Mouse (Mus musculus): ENCODE measurements around the gene Adamts12. TPM values are rescaled to one million over a fixed set of nuclear protein-coding genes. Genes with fewer than 3 reads are reported as not detected.

Gene Adamts12
- polyA plus RNA-seq, 1 experiment from 2014 or later: 6.6 TPM

DNA sequence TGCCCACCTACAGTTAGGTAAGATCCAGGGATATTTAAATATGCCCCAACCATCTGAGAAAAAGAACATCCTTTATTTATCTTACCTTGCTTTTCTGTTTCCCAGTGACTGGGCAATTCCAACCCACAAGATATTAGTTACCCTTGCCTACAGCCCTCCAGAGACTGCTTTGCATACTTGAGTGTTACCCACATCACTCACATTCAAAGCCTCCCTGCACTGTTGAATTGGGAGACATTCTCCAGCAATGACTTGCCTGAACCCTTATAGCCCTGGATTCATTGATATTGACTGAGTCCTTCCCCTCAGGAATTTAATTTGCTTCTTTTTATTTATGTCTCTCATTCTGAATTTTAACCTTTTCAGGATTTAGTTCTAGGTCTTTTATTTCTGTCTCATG is 53.8 kb downstream of the Adamts12 start:
- Histone ChIP-seq H3K27ac (no peak overlapping the region), H3K4me3 (no peak overlapping the region), H3K9me3 (no peaks in the 10 kb centered on the region), H3K9ac (no peak overlapping the region), H3K4me2 (no peak overlapping the region), H3K36me3 (no peaks in the 10 kb centered on the region), H3K4me1 (peaks cover 11% of the 10 kb centered on the region; the same call in 1 of the 2 replicates), H3K27me3 (no peaks in the 10 kb centered on the region)
- no peak for ATAC-seq (ENCODE audit: insufficient number of reproducible peaks, low FRiP score, low TSS enrichment, low read depth)

DNA sequence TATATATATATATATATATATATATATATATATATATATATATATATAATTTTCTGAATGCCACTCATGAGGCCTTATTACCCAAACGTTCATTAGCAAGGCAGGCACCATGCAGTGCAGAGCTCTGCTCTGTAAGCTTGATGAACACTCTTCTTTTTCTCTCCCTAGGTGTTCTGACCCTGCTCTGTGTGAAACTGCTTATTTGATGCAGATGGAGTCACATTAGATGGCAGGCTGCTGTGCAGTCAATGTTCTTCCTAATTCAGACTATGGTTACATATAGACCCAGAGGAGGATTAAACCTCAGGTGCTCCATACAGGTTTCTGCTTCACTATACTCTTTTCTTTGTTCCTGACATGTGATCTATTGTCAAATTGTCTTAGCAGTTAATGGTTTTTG is 57.1 kb downstream of the Adamts12 start:
- no peak for ATAC-seq (ENCODE audit: insufficient number of reproducible peaks, low FRiP score, low TSS enrichment, low read depth)
- Histone ChIP-seq H3K36me3 (no peaks in the 10 kb centered on the region), H3K4me2 (no peak overlapping the region), H3K27me3 (no peaks in the 10 kb centered on the region), H3K9ac (no peak overlapping the region), H3K9me3 (no peaks in the 10 kb centered on the region), H3K4me1 (peaks cover 6% of the 10 kb centered on the region; the same call in 1 of the 2 replicates), H3K27ac (no peak overlapping the region), H3K4me3 (no peak overlapping the region)
- WGBS: 25% methylated on average over 1 of the region's 1 CpGs

- H3K27me3 ChIP-seq: no peaks in the 10 kb centered on the region
- no peaks in the 10 kb centered on the region for H3K9me3 ChIP-seq
- no peak overlapping the region for H3K4me2 ChIP-seq
- H3K4me3 ChIP-seq: no peak overlapping the region
- no peaks in the 10 kb centered on the region for H3K36me3 ChIP-seq
- no peak overlapping the region for H3K27ac ChIP-seq
- peaks cover 10% of the 10 kb centered on the region; the same call in 1 of the 2 replicates for H3K4me1 ChIP-seq
- ATAC-seq (ENCODE audit: insufficient number of reproducible peaks, low FRiP score, low TSS enrichment, low read depth): no peak
- no peak overlapping the region for H3K9ac ChIP-seq
Measured at GRCm38 (mm10) chr15:11125361-11125760, 60.8 kb downstream of the Adamts12 start.

DNA sequence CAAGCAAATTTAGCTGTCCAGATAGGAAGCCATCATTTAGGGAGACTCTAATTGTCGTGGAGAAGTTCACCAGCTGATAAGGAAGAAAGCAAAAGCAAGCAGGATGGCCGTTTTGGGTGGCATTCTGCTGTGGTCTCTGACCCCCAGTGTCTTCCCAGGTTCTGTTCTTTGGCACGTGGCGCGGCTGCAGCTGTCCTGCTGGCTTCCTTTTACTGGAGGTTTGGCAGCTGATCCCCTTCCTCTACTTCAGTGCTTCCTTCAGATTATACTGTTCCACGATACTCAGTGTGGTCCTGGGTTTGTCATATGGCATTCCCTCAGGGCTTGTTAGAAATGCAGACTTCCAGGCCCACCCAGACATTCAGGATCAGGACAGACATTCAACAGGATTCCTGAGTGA is 63.9 kb downstream of the Adamts12 start:
- H3K36me3 ChIP-seq: no peaks in the 10 kb centered on the region
- no peak overlapping the region for H3K9ac ChIP-seq
- H3K4me1 ChIP-seq: peaks cover 4% of the 10 kb centered on the region; the same call in 1 of the 2 replicates
- H3K4me2 ChIP-seq: no peak overlapping the region
- ATAC-seq (ENCODE audit: insufficient number of reproducible peaks, low FRiP score, low TSS enrichment, low read depth): no peak
- H3K27me3 ChIP-seq: no peaks in the 10 kb centered on the region
- H3K4me3 ChIP-seq: no peak overlapping the region
- 55% methylated on average over 6 of the region's 6 CpGs for WGBS
- no peaks in the 10 kb centered on the region for H3K9me3 ChIP-seq
- no peak overlapping the region for H3K27ac ChIP-seq

- 84% methylated on average over 5 of the region's 5 CpGs for WGBS
- no peak overlapping the region for H3K4me2 ChIP-seq
Measured at GRCm38 (mm10) chr15:11132586-11133558, 68.3 kb downstream of the Adamts12 start.

GRCm38 (mm10) chr15:11145581-11145980 is 81.0 kb downstream of the Adamts12 start:
- no peak overlapping the region for H3K4me2 ChIP-seq
- no peak for ATAC-seq (ENCODE audit: insufficient number of reproducible peaks, low FRiP score, low TSS enrichment, low read depth)
- H3K27ac ChIP-seq: no peak overlapping the region
- no peak overlapping the region for H3K9ac ChIP-seq
- H3K4me3 ChIP-seq: no peak overlapping the region
- no peaks in the 10 kb centered on the region for H3K4me1 ChIP-seq
- H3K27me3 ChIP-seq: no peaks in the 10 kb centered on the region
- no peaks in the 10 kb centered on the region for H3K36me3 ChIP-seq
- WGBS: 55% methylated on average over 3 of the region's 3 CpGs
- no peaks in the 10 kb centered on the region for H3K9me3 ChIP-seq

More at GRCm38 (mm10) chr15:11132586-11133558, 68.3 kb downstream of the Adamts12 start:
- Histone ChIP-seq H3K9me3 (no peaks in the 10 kb centered on the region), H3K4me3 (no peak overlapping the region), H3K36me3 (no peaks in the 10 kb centered on the region), H3K27ac (no peak overlapping the region), H3K4me1 (peaks cover 7% of the 10 kb centered on the region; the same call in 1 of the 2 replicates), H3K27me3 (no peaks in the 10 kb centered on the region), H3K9ac (no peak overlapping the region)
- no peak for ATAC-seq (ENCODE audit: insufficient number of reproducible peaks, low FRiP score, low TSS enrichment, low read depth)

DNA sequence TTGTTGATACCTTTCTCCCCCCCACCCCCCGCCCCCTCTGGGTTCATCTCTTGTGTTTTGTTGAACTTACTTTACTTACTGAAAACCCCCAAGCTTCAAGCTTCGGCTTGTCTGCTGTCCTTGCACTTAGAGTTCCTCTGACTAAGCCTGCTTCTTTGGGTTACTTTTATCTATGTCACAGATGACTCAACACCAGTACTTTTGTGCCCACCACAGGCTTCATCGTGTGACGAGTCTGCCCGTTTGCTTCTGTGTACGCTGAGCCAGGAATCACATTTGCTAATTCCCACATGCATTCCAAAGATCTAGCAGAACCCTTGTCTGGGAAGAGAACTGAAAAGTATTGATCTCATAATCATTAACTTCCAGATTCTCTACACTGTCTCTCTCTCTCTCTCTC is 94.8 kb downstream of the Adamts12 start:
- ATAC-seq (ENCODE audit: insufficient number of reproducible peaks, low FRiP score, low TSS enrichment, low read depth): no peak
- no peak overlapping the region for H3K27ac ChIP-seq
- H3K9ac ChIP-seq: no peak overlapping the region
- no peaks in the 10 kb centered on the region for H3K4me1 ChIP-seq
- 73% methylated on average over 6 of the region's 6 CpGs for WGBS
- H3K36me3 ChIP-seq: no peaks in the 10 kb centered on the region
- no peak overlapping the region for H3K4me2 ChIP-seq
- H3K9me3 ChIP-seq: no peaks in the 10 kb centered on the region
- no peak overlapping the region for H3K4me3 ChIP-seq
- H3K27me3 ChIP-seq: no peaks in the 10 kb centered on the region

GRCm38 (mm10) chr15:11160759-11161158 is 96.2 kb downstream of the Adamts12 start:
- WGBS: 23% methylated on average over 2 of the region's 2 CpGs
- Histone ChIP-seq H3K4me2 (no peak overlapping the region), H3K9ac (no peak overlapping the region), H3K27me3 (no peaks in the 10 kb centered on the region), H3K27ac (no peak overlapping the region), H3K36me3 (no peaks in the 10 kb centered on the region), H3K4me1 (no peaks in the 10 kb centered on the region), H3K9me3 (no peaks in the 10 kb centered on the region), H3K4me3 (no peak overlapping the region)
- no peak for ATAC-seq (ENCODE audit: insufficient number of reproducible peaks, low FRiP score, low TSS enrichment, low read depth)

DNA sequence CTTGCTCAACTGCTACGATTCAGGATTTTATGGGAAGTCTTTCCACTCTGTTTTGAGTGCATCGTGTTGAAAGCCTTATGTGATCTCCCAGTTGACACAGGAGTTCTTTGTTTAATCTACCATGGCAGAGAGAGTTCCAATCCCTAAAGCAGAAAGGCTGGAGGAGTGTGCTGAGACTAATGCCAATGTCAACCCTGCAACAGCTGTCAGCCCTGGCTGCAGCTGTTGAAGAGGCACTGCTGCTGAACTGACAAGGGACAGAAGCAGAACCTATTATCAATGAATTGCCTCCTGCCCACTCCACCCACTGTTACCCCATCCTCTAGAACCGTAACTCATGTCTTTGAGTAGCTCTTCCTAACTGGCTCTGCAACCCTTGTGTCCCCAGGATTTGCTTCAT is 101.3 kb downstream of the Adamts12 start:
- H3K27me3 ChIP-seq: no peaks in the 10 kb centered on the region
- no peaks in the 10 kb centered on the region for H3K4me1 ChIP-seq
- ATAC-seq (ENCODE audit: insufficient number of reproducible peaks, low FRiP score, low TSS enrichment, low read depth): no peak
- no peaks in the 10 kb centered on the region for H3K36me3 ChIP-seq
- H3K4me3 ChIP-seq: no peak overlapping the region
- H3K27ac ChIP-seq: no peak overlapping the region
- no peak overlapping the region for H3K9ac ChIP-seq
- no peaks in the 10 kb centered on the region for H3K9me3 ChIP-seq
- H3K4me2 ChIP-seq: no peak overlapping the region
- WGBS: 46% methylated on average over 3 of the region's 3 CpGs

GRCm38 (mm10) chr15:11173884-11174470 is 109.4 kb downstream of the Adamts12 start:
- no peak for ATAC-seq (ENCODE audit: insufficient number of reproducible peaks, low FRiP score, low TSS enrichment, low read depth)
- Histone ChIP-seq H3K4me2 (no peak overlapping the region), H3K4me1 (peaks cover 8% of the 10 kb centered on the region; the same call in 1 of the 2 replicates), H3K9ac (no peak overlapping the region), H3K36me3 (no peaks in the 10 kb centered on the region), H3K4me3 (no peak overlapping the region), H3K27ac (no peak overlapping the region), H3K27me3 (no peaks in the 10 kb centered on the region), H3K9me3 (no peaks in the 10 kb centered on the region)
- WGBS: 90% methylated on average over 7 of the region's 7 CpGs

- Histone ChIP-seq H3K4me3 (no peak overlapping the region), H3K36me3 (no peaks in the 10 kb centered on the region), H3K27ac (no peak overlapping the region), H3K9me3 (no peaks in the 10 kb centered on the region), H3K4me2 (no peak overlapping the region), H3K27me3 (no peaks in the 10 kb centered on the region), H3K4me1 (peaks cover 16% of the 10 kb centered on the region), H3K9ac (no peak overlapping the region)
- 75% methylated on average over 13 of the region's 13 CpGs for WGBS
- no peak for ATAC-seq (ENCODE audit: insufficient number of reproducible peaks, low FRiP score, low TSS enrichment, low read depth)
Measured at GRCm38 (mm10) chr15:11174842-11175241, 110.3 kb downstream of the Adamts12 start.

GRCm38 (mm10) chr15:11177448-11177847 is 112.9 kb downstream of the Adamts12 start:
- H3K9me3 ChIP-seq: no peaks in the 10 kb centered on the region
- peaks cover 19% of the 10 kb centered on the region for H3K4me1 ChIP-seq
- ATAC-seq (ENCODE audit: insufficient number of reproducible peaks, low FRiP score, low TSS enrichment, low read depth): no peak
- no peak overlapping the region for H3K4me2 ChIP-seq
- H3K4me3 ChIP-seq: no peak overlapping the region
- H3K36me3 ChIP-seq: no peaks in the 10 kb centered on the region
- WGBS: 40% methylated on average over 9 of the region's 9 CpGs
- no peak overlapping the region for H3K27ac ChIP-seq
- H3K27me3 ChIP-seq: no peaks in the 10 kb centered on the region
- no peak overlapping the region for H3K9ac ChIP-seq

All from limb, embryonic 15.5 days (tissue).